In genomic region chr5:42977108-42977507, GRCm38 (mm10) we compare ENCODE assay signal across 30 mouse cellular contexts.
DNase-seq lines count a peak whose midpoint lies in the region; ATAC-seq and TF ChIP-seq lines count a peak whose summit lies in the region.
"Had no signal": no experiment of that assay in that cellular context is flagged by ENCODE, and none has a peak within 500 bp of the region (broad histone marks: within the 10 kb centered on the region; RNA-seq: fewer than 3 reads in every experiment).

No protein-coding gene starts in this region.

- peak; percentile 54 for DNase-seq in 3T3-L1 (ENCODE audit: low read depth, low spot score)
- DNase-seq in MEL (ENCODE audit: low read depth, low spot score), result peak; percentile 22
- no peak for DNase-seq in left cerebral cortex, adult 18-20 months (ENCODE audit: low spot score in 2 of 2)
- DNase-seq in left cerebral cortex, adult 2 months (ENCODE audit: extremely low spot score in 1 of 2, low spot score in 2 of 2), result no peak
- DNase-seq in frontal cortex, postnatal 36 days (ENCODE audit: low spot score in 2 of 2), result no peak
- no peak for DNase-seq in kidney, adult 9 months
- DNase-seq: adrenal gland, adult 8-10 months; adrenal gland, postnatal 14 days; adrenal gland, postnatal 36 days; B cell, adult 2 months; cerebellum, adult 11-12 months; cerebellum, adult 2 months; cerebellum, adult 9-10 months; cerebellum, postnatal 10 days; cerebellum, postnatal 25 days; embryo, embryonic 11 days; forebrain, postnatal 0 days had no signal

- no peak for TF ChIP-seq CTCF in MEL (IDR thresholded peaks at IDR 0.05 in 2 of 3, conservative IDR thresholded peaks at IDR 0.05 in 1 of 3; ENCODE audit: control insufficient read depth in 1 of 3, insufficient read depth in 1 of 3, low read depth in 2 of 3, low read length in 3 of 3, poor library complexity in 1 of 3, severe bottlenecking in 1 of 3)
- no peak for TF ChIP-seq CTCF in left cerebral cortex, adult 2 months (IDR thresholded peaks at IDR 0.05)

- no peak overlapping the region for H3K9ac ChIP-seq in MEL (ENCODE audit: control insufficient read depth, low read depth, low read length, poor library complexity, severe bottlenecking)
- H3K9ac ChIP-seq: embryonic facial prominence, embryonic 13.5 days; embryonic facial prominence, embryonic 15.5 days; forebrain, embryonic 13.5 days; forebrain, embryonic 15.5 days; forebrain, postnatal 0 days had no signal

- TF ChIP-seq POLR2A in MEL (IDR thresholded peaks at IDR 0.05; ENCODE audit: control insufficient read depth in 1 of 2, insufficient read depth in 1 of 2, low read depth in 1 of 2, low read length in 2 of 2, poor library complexity in 1 of 2), result no peak

- intact Hi-C loops in left cerebral cortex, adult 2 months (cut with DNase I), result no loop called here

- TF ChIP-seq EP300 in MEL (IDR thresholded peaks at IDR 0.05; ENCODE audit: low read depth in 1 of 2, low read length in 2 of 2), result peak; percentile 24 to 37; a peak in 1 of 4 replicates

- no peak for TF ChIP-seq RAD21 in MEL (IDR thresholded peaks at IDR 0.05; ENCODE audit: low read depth, low read length)

- H3K27me3 ChIP-seq in MEL (ENCODE audit: control insufficient read depth in 1 of 2, insufficient read depth in 2 of 2, low read length in 2 of 2), result peaks cover 0 to 2% of the 10 kb centered on the region in 2 experiments; a peak in 1 of 4 replicates
- H3K27me3 ChIP-seq: CH12.LX; embryonic facial prominence, embryonic 13.5 days; embryonic facial prominence, embryonic 15.5 days; forebrain, embryonic 13.5 days; forebrain, embryonic 15.5 days had no signal

- ATAC-seq in common myeloid progenitor, adult 5-6 weeks (replicated peaks; ENCODE audit: low read depth, poor library complexity, severe bottlenecking), result peak; percentile 89
- peak; percentile 90 for ATAC-seq in megakaryocyte, adult 5-6 weeks (ENCODE audit: poor library complexity, severe bottlenecking)
- ATAC-seq: activated CD4-positive, CD25-positive, alpha-beta regulatory T cell, adult 4 months; CD4-positive, CD25-positive, alpha-beta regulatory T cell, adult 4 months; forebrain, embryonic 13.5 days; forebrain, embryonic 15.5 days; forebrain, postnatal 0 days; Patski had no signal

- no peaks in the 10 kb centered on the region for H3K4me1 ChIP-seq in MEL (ENCODE audit: control insufficient read depth in 1 of 2, insufficient read depth in 2 of 2, low read length in 2 of 2)
- H3K4me1 ChIP-seq: embryonic facial prominence, embryonic 15.5 days; forebrain, embryonic 10.5 days; forebrain, embryonic 13.5 days; forebrain, embryonic 15.5 days had no signal

- no peaks in the 10 kb centered on the region for H3K79me2 ChIP-seq in MEL (ENCODE audit: control insufficient read depth, insufficient read depth, low read length, poor library complexity)

- H3K27ac ChIP-seq in MEL (ENCODE audit: control insufficient read depth, low read depth, low read length), result no peak overlapping the region
- no peak overlapping the region for H3K27ac ChIP-seq in left cerebral cortex, adult 2 months
- H3K27ac ChIP-seq: embryonic facial prominence, embryonic 13.5 days; embryonic facial prominence, embryonic 15.5 days; forebrain, embryonic 10.5 days; forebrain, embryonic 13.5 days; forebrain, embryonic 15.5 days had no signal

- no peaks in the 10 kb centered on the region for H3K9me3 ChIP-seq in MEL (replicated peaks; ENCODE audit: insufficient read depth, low read length)
- H3K9me3 ChIP-seq: embryonic facial prominence, embryonic 13.5 days; embryonic facial prominence, embryonic 15.5 days; forebrain, embryonic 10.5 days; forebrain, embryonic 13.5 days; forebrain, embryonic 15.5 days; G1E had no signal

- no peaks in the 10 kb centered on the region for H3K36me3 ChIP-seq in MEL (ENCODE audit: control insufficient read depth in 1 of 2, insufficient read depth in 2 of 2, low read length in 2 of 2)
- H3K36me3 ChIP-seq: embryonic facial prominence, embryonic 13.5 days; embryonic facial prominence, embryonic 15.5 days; forebrain, embryonic 10.5 days; forebrain, embryonic 15.5 days; G1E had no signal

- H3K4me3 ChIP-seq in MEL (ENCODE audit: control insufficient read depth in 1 of 2, insufficient read depth in 1 of 2, low read depth in 2 of 2, low read length in 2 of 2), result no peak overlapping the region
- H3K4me3 ChIP-seq in left cerebral cortex, adult 2 months, result no peak overlapping the region
- H3K4me3 ChIP-seq: embryonic facial prominence, embryonic 13.5 days; embryonic facial prominence, embryonic 15.5 days; erythroblast, embryonic 14.5 days; forebrain, embryonic 10.5 days; forebrain, embryonic 13.5 days; forebrain, embryonic 15.5 days had no signal

TF ChIP-seq in MEL, 35 proteins besides CTCF, POLR2A, EP300 and RAD21:
- peak; percentile 81 for TF ChIP-seq RCOR1 (IDR thresholded peaks at IDR 0.05; ENCODE audit: low read depth, low read length)
- no peak for TF ChIP-seq TBP (IDR thresholded peaks at IDR 0.05; ENCODE audit: low read depth, low read length)
- TF ChIP-seq ZC3H11A (IDR thresholded peaks at IDR 0.05; ENCODE audit: low read depth, low read length), result no peak
- TF ChIP-seq CHD1 (IDR thresholded peaks at IDR 0.05; ENCODE audit: low read depth, low read length), result no peak
- TF ChIP-seq GATA1 (IDR thresholded peaks at IDR 0.05; ENCODE audit: low read depth, low read length), result peak; percentile 35; the same call in 1 of the 2 replicates
- no peak for TF ChIP-seq ZNF384 (IDR thresholded peaks at IDR 0.05; ENCODE audit: low read depth, low read length)
- no peak for TF ChIP-seq ETS1 (IDR thresholded peaks at IDR 0.05; ENCODE audit: low read depth, low read length)

Comparison
In these comparisons a context has a peak if more than half of its experiments do, and no peak if none do; other contexts are left out.
1. DNase-seq: peak in 3T3-L1 (single experiment) and MEL (single experiment); none in left cerebral cortex, adult 18-20 months (0 of 2), left cerebral cortex, adult 2 months (0 of 2), frontal cortex, postnatal 36 days (0 of 2) and kidney, adult 9 months (single experiment).